Mouse (Mus musculus): ENCODE measurements at regions not wholly inside any gene's neighbourhood (a gene's known extent, or its start where the extent isn't known, plus 50 kb on each side); places are given as distances from the start of the nearest gene placed in this dataset.

GRCm38 (mm10) chr14:31944682-31945081 lies 84.1 kb upstream of the Galnt15 start:
- in situ Hi-C loops (cut with MboI, MseI), result no loop called here

DNA sequence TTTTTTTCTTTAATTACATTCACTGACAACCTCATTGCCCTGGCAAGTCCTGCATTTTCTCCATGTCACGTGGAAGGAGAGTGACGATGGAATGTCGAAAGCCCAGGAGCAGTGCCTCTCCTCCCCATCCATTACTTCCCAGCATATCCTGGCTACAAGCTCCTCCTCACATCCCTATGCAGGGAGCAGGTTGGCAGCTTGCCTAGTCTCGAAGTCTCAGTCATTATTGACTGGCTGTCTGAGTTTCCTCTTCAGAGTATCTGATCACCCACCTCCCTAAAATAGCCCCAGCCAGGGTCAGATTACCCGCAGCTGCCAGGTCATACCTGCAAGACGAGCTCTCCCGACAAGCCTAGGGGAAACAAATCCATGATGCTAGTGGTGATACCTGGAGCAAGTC lies 83.7 kb upstream of the Galnt15 start:
- in situ Hi-C loops (cut with MboI, MseI), result no loop called here

GRCm38 (mm10) chr14:31946032-31946431 lies 82.8 kb upstream of the Galnt15 start:
- in situ Hi-C loops (cut with MboI, MseI), result no loop called here

DNA sequence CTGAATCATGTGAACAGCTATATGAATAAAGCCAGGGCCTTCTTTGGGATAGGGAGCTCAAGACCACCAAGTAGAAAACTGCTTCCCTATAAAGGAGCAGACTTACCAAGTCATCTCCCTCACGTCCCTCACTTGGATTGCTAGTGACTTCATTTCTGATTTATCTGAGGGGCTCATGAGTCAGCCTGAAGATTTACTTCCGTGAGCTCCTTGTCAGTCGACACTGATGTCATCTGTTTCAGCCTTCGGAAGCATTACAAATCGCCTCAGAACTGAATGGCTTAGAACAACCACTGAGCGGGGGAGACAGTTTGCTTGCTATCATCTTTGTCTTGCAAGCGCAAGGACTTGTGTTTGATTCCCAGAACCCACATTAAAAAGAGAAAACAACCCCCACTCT lies 81.5 kb upstream of the Galnt15 start:
- in situ Hi-C loops (cut with MboI, MseI), result no loop called here

- in situ Hi-C loops (cut with MboI, MseI), result no loop called here
Measured at GRCm38 (mm10) chr14:31951894-31952293, 76.9 kb upstream of the Galnt15 start.

GRCm38 (mm10) chr14:31953783-31954182 lies 75.0 kb upstream of the Galnt15 start:
- in situ Hi-C loops (cut with MboI, MseI), result no loop called here

- in situ Hi-C loops (cut with MboI, MseI), result loop anchor here (5.0 kb wide), 1 partner anchor 72 kb away; the partner anchor contains the start of gene Galnt15
Measured at GRCm38 (mm10) chr14:31954945-31955344, 73.8 kb upstream of the Galnt15 start.

GRCm38 (mm10) chr14:31957211-31957638 lies 71.6 kb upstream of the Galnt15 start:
- in situ Hi-C loops (cut with MboI, MseI), result loop anchor here (5.0 kb wide), 1 partner anchor 70 kb away; the partner anchor contains the start of gene Galnt15

DNA sequence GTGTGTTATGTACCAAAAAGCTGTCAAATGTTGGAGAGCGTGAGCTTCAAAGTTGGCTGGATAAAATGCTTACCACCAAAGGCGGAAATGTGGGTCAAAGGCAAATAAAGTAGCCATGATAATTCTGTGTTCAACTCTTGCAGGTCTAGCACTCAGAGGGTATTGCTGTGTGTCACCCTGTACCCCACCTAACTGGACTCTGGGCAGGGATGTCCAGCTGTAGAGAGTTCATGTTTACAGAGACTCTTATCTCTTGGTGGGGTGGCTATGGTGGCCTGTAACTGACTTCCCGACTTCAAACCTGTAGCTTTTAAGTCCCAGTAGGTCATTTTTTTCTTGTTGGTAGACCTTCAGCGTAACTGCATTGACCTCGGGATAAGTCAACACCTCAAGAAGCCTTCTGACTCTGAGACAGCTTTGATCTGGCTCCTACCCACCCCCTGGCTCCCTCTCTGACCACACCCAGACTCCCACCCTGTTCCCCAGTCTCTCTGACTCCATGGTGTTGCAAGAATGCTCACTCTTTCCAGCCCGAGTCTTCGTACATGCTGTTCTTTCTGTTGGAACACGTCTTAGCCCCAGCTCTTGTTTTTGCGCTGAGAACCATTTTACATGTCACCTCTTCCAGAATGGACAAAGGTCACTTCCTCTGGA lies 68.5 kb upstream of the Galnt15 start:
- in situ Hi-C loops (cut with MboI, MseI), result no loop called here

- in situ Hi-C loops (cut with MboI, MseI), result no loop called here
Measured at GRCm38 (mm10) chr14:31961442-31961841, 67.3 kb upstream of the Galnt15 start.

GRCm38 (mm10) chr14:31963131-31963911 lies 65.5 kb upstream of the Galnt15 start:
- in situ Hi-C loops (cut with MboI, MseI), result no loop called here

- in situ Hi-C loops (cut with MboI, MseI), result no loop called here
Measured at GRCm38 (mm10) chr14:31964076-31964475, 64.7 kb upstream of the Galnt15 start.

- in situ Hi-C loops (cut with MboI, MseI), result no loop called here
Measured at GRCm38 (mm10) chr14:31964831-31965230, 64.0 kb upstream of the Galnt15 start.

DNA sequence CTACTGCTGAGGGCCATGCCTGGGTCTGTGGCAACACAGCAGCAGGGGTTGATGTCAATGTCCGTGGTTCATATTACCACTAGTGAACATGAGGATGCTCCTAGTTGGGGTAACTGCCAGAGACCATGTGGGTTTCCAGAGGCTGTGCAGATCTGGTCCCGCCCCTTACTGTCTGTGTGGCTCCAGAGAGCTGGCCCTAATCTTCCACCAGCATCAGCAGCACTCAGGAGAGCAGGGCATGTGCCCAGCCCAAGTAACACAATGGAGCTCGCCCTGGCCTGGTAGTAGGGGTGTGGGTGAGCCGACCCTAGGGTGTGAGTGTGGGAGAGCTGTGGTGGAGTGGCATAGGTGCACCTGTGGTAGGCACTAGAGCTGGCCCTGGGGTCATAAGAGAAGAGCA lies 59.3 kb upstream of the Galnt15 start:
- in situ Hi-C loops (cut with MboI, MseI), result no loop called here

- in situ Hi-C loops (cut with MboI, MseI), result no loop called here
Measured at GRCm38 (mm10) chr14:31970245-31970830, 58.5 kb upstream of the Galnt15 start.

GRCm38 (mm10) chr14:31970851-31971250 lies 57.9 kb upstream of the Galnt15 start:
- in situ Hi-C loops (cut with MboI, MseI), result no loop called here

DNA sequence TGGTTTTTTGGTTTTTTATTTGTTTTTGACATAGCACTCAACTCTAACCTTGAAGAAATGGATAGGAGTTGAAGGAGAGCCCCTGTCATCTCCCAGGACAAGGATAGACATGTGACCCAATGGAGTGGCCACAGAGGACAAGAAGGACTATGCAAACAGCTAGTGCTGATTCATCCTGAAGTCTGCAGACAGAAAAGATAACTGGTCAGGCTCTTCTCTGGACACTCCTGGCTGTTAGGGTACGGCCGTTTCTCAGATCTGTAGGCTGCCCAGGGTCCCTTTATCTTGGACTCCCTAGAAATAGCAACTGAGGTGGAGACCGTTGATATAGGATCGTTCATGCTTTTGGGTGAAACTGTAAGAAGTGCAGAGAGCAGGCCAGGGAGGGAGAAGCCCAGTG lies 55.1 kb upstream of the Galnt15 start:
- in situ Hi-C loops (cut with MboI, MseI), result no loop called here

- in situ Hi-C loops (cut with MboI, MseI), result no loop called here
Measured at GRCm38 (mm10) chr14:31978196-31978595, 50.6 kb upstream of the Galnt15 start.

- in situ Hi-C loops (cut with MboI, MseI), result no loop called here
Measured at GRCm38 (mm10) chr14:31978690-31979089, 50.1 kb upstream of the Galnt15 start.

Measured in T-helper 1 cell (primary cell).